Mouse (Mus musculus) layer of hippocampus, adult 9-10 months (tissue): ENCODE results near the gene Fastkd3.

ENCODE experiments used
- DNase-seq: peaks from one replicate; pipeline ENCODE4 v3.0.0; 2022; ENCODE audit warnings: low spot score

The Fastkd3 gene

DNA sequence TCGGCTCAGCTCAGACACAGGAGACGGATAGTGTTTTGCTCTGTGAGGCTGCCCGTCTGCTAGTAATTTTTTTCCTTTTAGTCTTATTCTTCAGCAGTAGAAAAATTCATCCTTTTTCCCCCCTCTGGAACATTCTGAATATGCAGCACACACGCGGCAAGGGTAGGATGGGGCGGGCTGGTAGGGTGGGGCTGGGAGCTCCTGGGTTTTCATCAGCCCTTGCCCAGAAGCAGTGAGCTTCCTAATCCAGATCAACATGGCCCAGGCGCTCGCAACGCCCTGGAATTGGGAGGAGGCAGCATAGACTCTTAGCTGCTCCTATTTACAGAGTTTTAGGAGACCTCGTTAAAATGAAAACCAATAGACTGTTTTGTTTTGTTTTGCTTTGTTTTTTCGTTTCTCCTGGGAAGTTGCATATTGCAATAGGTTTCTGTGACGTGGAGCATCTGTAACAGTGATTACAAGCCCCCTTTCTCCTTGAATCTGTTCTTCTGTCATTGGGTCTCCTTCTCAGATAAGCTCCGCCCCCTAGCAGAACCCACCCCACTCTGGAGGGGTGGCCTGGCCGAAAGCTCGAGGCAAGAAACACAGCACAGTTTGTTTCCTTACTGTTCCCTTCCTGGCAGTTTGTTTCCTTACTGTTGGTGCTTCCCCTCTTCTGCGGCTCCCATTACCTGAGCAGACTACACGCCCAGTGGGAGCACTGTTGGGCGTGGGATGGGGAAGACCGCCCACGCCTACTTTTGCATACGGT lies 25.8 kb downstream of the Fastkd3 start:
- DNase-seq = no peak

DNA sequence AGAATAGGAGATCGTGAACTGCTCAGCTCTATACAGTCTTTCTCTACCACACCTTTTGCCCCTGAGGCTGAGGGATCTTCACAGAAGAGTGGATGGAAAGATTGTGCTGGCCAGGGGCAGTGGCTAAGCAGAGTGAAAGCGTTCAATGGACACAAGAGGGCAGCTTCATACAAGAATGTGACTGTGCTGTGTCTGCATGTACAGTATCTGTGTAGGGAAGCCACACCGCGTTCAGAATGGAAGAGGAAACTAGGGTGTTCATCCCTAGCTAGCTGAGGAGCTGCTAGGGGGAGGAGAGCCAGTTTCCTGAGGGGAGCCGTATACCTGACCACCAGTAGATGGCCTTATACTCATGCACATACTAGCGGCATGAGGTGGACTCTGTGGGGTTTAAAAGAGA lies 40.8 kb downstream of the Fastkd3 start:
- DNase-seq = no peak

DNA sequence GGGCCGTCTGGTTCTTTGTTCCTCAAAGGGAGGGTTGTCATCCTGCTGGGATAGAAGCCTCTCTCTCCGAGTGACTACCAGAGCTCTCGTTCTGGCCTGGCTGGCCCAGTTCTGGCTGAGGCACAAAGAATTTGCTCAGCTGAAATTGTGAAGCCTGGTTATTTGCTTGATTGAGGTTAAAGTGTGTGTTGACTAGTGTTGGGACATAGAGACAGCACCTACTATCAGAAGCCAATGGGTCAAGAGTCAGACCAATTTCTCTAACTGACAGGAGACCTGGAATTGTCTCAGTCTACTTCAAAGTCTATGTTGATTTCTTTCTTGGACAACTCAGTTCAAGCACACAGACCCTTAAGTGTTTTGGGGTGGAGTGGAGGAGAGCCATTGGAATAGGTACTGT lies 45.0 kb downstream of the Fastkd3 start:
- no peak for DNase-seq
